Mouse (Mus musculus) kidney, postnatal 0 days (tissue): ENCODE data around the gene Pdss2. TPM values are rescaled to one million over a fixed set of nuclear protein-coding genes. Genes with fewer than 3 reads are reported as not detected.

ENCODE experiments used
- ATAC-seq: fragments of 200-750 bp; cut with Nextera tagmentation; replicated peaks from 2 replicates; pipeline ENCODE4 v1.8.0; 2017; ENCODE audit warnings: low read depth, moderate number of reproducible peaks, moderate TSS enrichment, moderate library complexity; ENCODE audit not compliant: low FRiP score
- DNase-seq: peaks from one replicate; pipeline ENCODE4 v3.0.0-alpha.2; 2016; ENCODE audit warnings: low spot score
- H3K27ac ChIP-seq: fragments of 300-500 bp; sonication (generic); 2 replicates; pipeline ENCODE4 v1.5.1; 2014; ENCODE audit warnings: mild to moderate bottlenecking
- H3K27me3 ChIP-seq: fragments of 300-500 bp; sonication (generic); 2 replicates; pipeline ENCODE4 v1.6.1; 2014; ENCODE audit warnings: low read length, mixed read lengths; ENCODE audit not compliant: insufficient read depth
- H3K36me3 ChIP-seq: fragments of 300-500 bp; sonication (generic); 2 replicates; pipeline ENCODE4 v1.6.1; 2014; ENCODE audit warnings: low read length, mixed read lengths; ENCODE audit not compliant: insufficient read depth
- H3K4me1 ChIP-seq: fragments of 300-500 bp; sonication (generic); replicated peaks from 2 replicates; pipeline ENCODE4 v1.6.1; 2014; ENCODE audit warnings: antibody characterized with exemption, low read length, mixed read lengths; ENCODE audit not compliant: insufficient read depth
- H3K4me2 ChIP-seq: fragments of 300-500 bp; sonication (generic); 2 replicates; pipeline ENCODE4 v1.6.1; 2014; ENCODE audit warnings: mild to moderate bottlenecking, low read length, moderate library complexity, mixed read lengths
- H3K4me3 ChIP-seq: fragments of 300-500 bp; sonication (generic); replicated peaks from 2 replicates; pipeline ENCODE4 v1.5.1; 2014; ENCODE audit warnings: low read depth, low read length
- H3K9ac ChIP-seq: fragments of 300-500 bp; sonication (generic); 2 replicates; pipeline ENCODE4 v1.6.1; 2014; ENCODE audit warnings: low read depth, low read length
- H3K9me3 ChIP-seq: fragments of 300-500 bp; sonication (generic); replicated peaks from 2 replicates; pipeline ENCODE4 v1.6.1; 2016; ENCODE audit warnings: low read length, inconsistent platforms, mixed read lengths
- CTCF ChIP-seq: IDR thresholded peaks from 2 replicates; pipeline ENCODE4 v1.5.1; 2016; ENCODE audit warnings: antibody characterized with exemption, low read depth, mild to moderate bottlenecking, moderate library complexity
- WGBS: fragments of 180-500 bp; shearing (Covaris S2); extraction: QIAGEN DNeasy Blood & Tissue Kit; methylation state at CpG from one replicate; pipeline ENCODE4 v1.1.7; 2014; 5-methylcytosine and 5-hydroxymethylcytosine counted together
- polyA plus RNA-seq: library from polyadenylated mRNA; unstranded; fragments of >200 nt; fragmentation: Nextera tagmentation; extraction: Ambion mirVana; gene quantifications from 2 replicates; pipeline ENCODE4 v1.2.1, GENCODE M21; 2015

Pdss2 gene
- polyA plus RNA-seq, 1 experiment from 2014 or later = 13.7 TPM

GRCm38 (mm10) chr10:43357884-43358283 lies 136.6 kb downstream of the Pdss2 start:
- no peak for ATAC-seq
- WGBS = 29% methylated on average over 4 of the region's 4 CpGs
- H3K36me3 ChIP-seq = no peaks in the 10 kb centered on the region
- no peak overlapping the region for H3K4me2 ChIP-seq
- no peaks in the 10 kb centered on the region for H3K27me3 ChIP-seq
- no peak for TF ChIP-seq CTCF
- H3K9me3 ChIP-seq = no peaks in the 10 kb centered on the region
- no peak overlapping the region for H3K4me3 ChIP-seq
- no peak overlapping the region for H3K27ac ChIP-seq
- H3K9ac ChIP-seq = no peak overlapping the region
- H3K4me1 ChIP-seq = no peaks in the 10 kb centered on the region
- DNase-seq = no peak

- TF ChIP-seq CTCF = no peak
- WGBS = 93% methylated on average over 6 of the region's 6 CpGs
- no peak overlapping the region for H3K4me2 ChIP-seq
- DNase-seq (no peak), ATAC-seq (no peak)
- H3K4me1 ChIP-seq = no peaks in the 10 kb centered on the region
- H3K27ac ChIP-seq = no peak overlapping the region
- no peaks in the 10 kb centered on the region for H3K36me3 ChIP-seq
- H3K9ac ChIP-seq = no peak overlapping the region
- H3K4me3 ChIP-seq = no peak overlapping the region
- H3K9me3 ChIP-seq = no peaks in the 10 kb centered on the region
- H3K27me3 ChIP-seq = no peaks in the 10 kb centered on the region
Observed at GRCm38 (mm10) chr10:43362947-43363346, 141.7 kb downstream of the Pdss2 start.

- H3K4me1 ChIP-seq = no peaks in the 10 kb centered on the region
- TF ChIP-seq CTCF = no peak
- H3K4me3 ChIP-seq = no peak overlapping the region
- H3K36me3 ChIP-seq = no peaks in the 10 kb centered on the region
- no peaks in the 10 kb centered on the region for H3K27me3 ChIP-seq
- DNase-seq = no peak
- H3K4me2 ChIP-seq = no peak overlapping the region
- H3K27ac ChIP-seq = no peak overlapping the region
- WGBS = 96% methylated on average over 5 of the region's 5 CpGs
- H3K9me3 ChIP-seq = no peaks in the 10 kb centered on the region
- H3K9ac ChIP-seq = no peak overlapping the region
- ATAC-seq = no peak
Observed at GRCm38 (mm10) chr10:43363431-43363851, 142.2 kb downstream of the Pdss2 start.

- Histone ChIP-seq H3K4me1 (no peaks in the 10 kb centered on the region), H3K9me3 (no peaks in the 10 kb centered on the region), H3K9ac (no peak overlapping the region), H3K4me3 (no peak overlapping the region), H3K36me3 (no peaks in the 10 kb centered on the region), H3K27ac (no peak overlapping the region), H3K27me3 (no peaks in the 10 kb centered on the region), H3K4me2 (no peak overlapping the region)
- WGBS = 91% methylated on average over 4 of the region's 4 CpGs
- no peak for ATAC-seq
- TF ChIP-seq CTCF = no peak
- no peak for DNase-seq
Observed at GRCm38 (mm10) chr10:43365909-43366308, 144.6 kb downstream of the Pdss2 start.

GRCm38 (mm10) chr10:43368611-43369010 lies 147.3 kb downstream of the Pdss2 start:
- 95% methylated on average over 5 of the region's 5 CpGs for WGBS
- Histone ChIP-seq H3K36me3 (no peaks in the 10 kb centered on the region), H3K27ac (no peak overlapping the region), H3K4me2 (no peak overlapping the region), H3K27me3 (no peaks in the 10 kb centered on the region), H3K9ac (no peak overlapping the region), H3K4me1 (peaks cover 5% of the 10 kb centered on the region; the same call in 1 of the 2 replicates), H3K9me3 (no peaks in the 10 kb centered on the region), H3K4me3 (no peak overlapping the region)
- no peak for DNase-seq
- TF ChIP-seq CTCF = no peak
- no peak for ATAC-seq

- Histone ChIP-seq H3K9ac (no peak overlapping the region), H3K36me3 (no peaks in the 10 kb centered on the region), H3K4me2 (peak overlapping the region; percentile 16; the same call in 1 of the 2 replicates), H3K27ac (peak overlapping the region; percentile 28; the same call in 1 of the 2 replicates), H3K9me3 (no peaks in the 10 kb centered on the region), H3K27me3 (no peaks in the 10 kb centered on the region), H3K4me1 (peaks cover 8% of the 10 kb centered on the region; the same call in 1 of the 2 replicates), H3K4me3 (no peak overlapping the region)
- 34% methylated on average over 7 of the region's 7 CpGs for WGBS
- ATAC-seq (no peak), DNase-seq (peak; percentile 41)
- TF ChIP-seq CTCF = no peak
Observed at GRCm38 (mm10) chr10:43372315-43372714, 151.0 kb downstream of the Pdss2 start.

GRCm38 (mm10) chr10:43373035-43373434 lies 151.7 kb downstream of the Pdss2 start:
- DNase-seq = peak; percentile 18
- Histone ChIP-seq H3K9me3 (no peaks in the 10 kb centered on the region), H3K4me1 (peaks cover 8% of the 10 kb centered on the region; the same call in 1 of the 2 replicates), H3K36me3 (no peaks in the 10 kb centered on the region), H3K4me2 (no peak overlapping the region), H3K27me3 (no peaks in the 10 kb centered on the region), H3K27ac (peak overlapping the region; percentile 28; the same call in 1 of the 2 replicates), H3K4me3 (no peak overlapping the region), H3K9ac (no peak overlapping the region)
- WGBS = 72% methylated on average over 9 of the region's 9 CpGs
- no peak for TF ChIP-seq CTCF
- ATAC-seq = peak; percentile 69; the same call in 1 of the 2 replicates
